Mouse (Mus musculus) cerebellum, adult 2 months (tissue): Measurements from ENCODE around the gene Acsf3.

Source experiments
- CTCF ChIP-seq: fragments of 200-500 bp; IDR thresholded peaks from 2 replicates; pipeline ENCODE4 v1.5.1; 2011; ENCODE audit warnings: low read depth, mild to moderate bottlenecking, control low read depth, low read length, moderate library complexity, borderline replicate concordance; ENCODE audit not compliant: insufficient read depth
- POLR2A ChIP-seq: fragments of 200-500 bp; IDR thresholded peaks from 2 replicates; pipeline ENCODE4 v1.6.1; 2011; ENCODE audit warnings: low read length, control low read depth, borderline replicate concordance; ENCODE audit not compliant: insufficient read depth

DNA sequence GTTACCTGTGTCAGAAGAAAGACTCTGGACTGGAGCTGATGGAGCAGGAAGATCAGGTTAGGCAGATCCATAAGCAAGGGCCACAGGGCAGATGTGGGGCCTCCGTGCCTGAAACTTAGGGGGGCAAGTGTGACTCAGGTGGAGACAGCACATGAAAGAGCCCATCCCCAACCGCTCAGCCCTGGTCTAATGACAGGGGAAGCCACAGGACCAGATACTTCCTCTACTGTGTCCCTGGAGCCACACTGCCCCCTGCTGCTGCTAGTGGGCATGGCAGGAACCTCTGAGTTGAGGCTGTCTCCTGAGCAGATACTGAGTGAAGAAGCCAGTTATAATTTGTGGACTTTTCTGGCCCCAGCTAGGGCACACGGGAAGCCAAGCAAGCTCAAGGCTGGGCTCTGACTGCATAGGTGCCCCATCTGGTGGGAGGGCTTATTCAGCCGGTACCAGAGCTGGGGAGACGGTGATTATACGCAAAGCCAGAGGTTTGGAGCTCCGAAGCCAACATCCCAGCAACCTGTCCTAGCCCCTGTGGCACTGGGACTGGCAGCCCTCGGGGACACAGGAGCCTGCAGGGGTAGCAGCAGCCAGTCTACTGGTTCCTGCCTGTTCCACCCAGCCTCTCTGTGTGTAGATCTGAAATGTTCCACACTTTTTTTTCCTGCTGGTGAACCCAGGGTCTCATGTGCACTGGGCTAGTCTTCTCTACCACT, 55.2 kb downstream of the Acsf3 start:
- TF ChIP-seq POLR2A (no peak), CTCF (peak; percentile 100)
